Comparison of ENCODE assay signal across 28 mouse cellular contexts in genomic region chr7:117846041-117846440, GRCm38 (mm10).
"Had no signal": no experiment of that assay in that cellular context is flagged by ENCODE, and none has a peak within 500 bp of the region (broad histone marks: within the 10 kb centered on the region; RNA-seq: fewer than 3 reads in every experiment).

No protein-coding gene starts in this region.

- DNase-seq: cerebellum, adult 2 months; cerebellum, adult 8-10 months; cerebellum, adult 9-10 months; cerebellum, adult 9-11 months; cerebellum, postnatal 10 days; cerebellum, postnatal 14 days; cerebellum, postnatal 25 days; cerebellum, postnatal 36 days; embryo, embryonic 11 days; forebrain, postnatal 0 days; gastrocnemius, adult 2 months; gastrocnemius, postnatal 10 days; gastrocnemius, postnatal 14 days; gastrocnemius, postnatal 25 days; gastrocnemius, postnatal 36 days; heart, adult 18-20 months; heart, adult 2 months had no signal

- H3K27ac ChIP-seq: embryonic facial prominence, embryonic 10.5 days; embryonic facial prominence, embryonic 12.5 days; embryonic facial prominence, embryonic 13.5 days; embryonic facial prominence, embryonic 15.5 days; forebrain, embryonic 10.5 days; forebrain, embryonic 12.5 days; forebrain, embryonic 13.5 days; forebrain, embryonic 15.5 days; gastrocnemius, adult 2 months; heart, adult 2 months had no signal

- H3K4me1 ChIP-seq: embryonic facial prominence, embryonic 10.5 days; embryonic facial prominence, embryonic 12.5 days; embryonic facial prominence, embryonic 13.5 days; embryonic facial prominence, embryonic 15.5 days; forebrain, embryonic 13.5 days had no signal

- H3K36me3 ChIP-seq: embryonic facial prominence, embryonic 10.5 days; embryonic facial prominence, embryonic 12.5 days; embryonic facial prominence, embryonic 13.5 days; embryonic facial prominence, embryonic 15.5 days; forebrain, embryonic 10.5 days; forebrain, embryonic 12.5 days; forebrain, embryonic 15.5 days had no signal

- H3K4me2 ChIP-seq: embryonic facial prominence, embryonic 12.5 days; embryonic facial prominence, embryonic 13.5 days; embryonic facial prominence, embryonic 15.5 days; forebrain, embryonic 12.5 days; forebrain, embryonic 13.5 days; forebrain, embryonic 15.5 days had no signal

- H3K27me3 ChIP-seq: embryonic facial prominence, embryonic 12.5 days; embryonic facial prominence, embryonic 13.5 days; embryonic facial prominence, embryonic 15.5 days; forebrain, embryonic 12.5 days; forebrain, embryonic 13.5 days; forebrain, embryonic 15.5 days had no signal

- ATAC-seq: forebrain, embryonic 13.5 days; forebrain, embryonic 14.5 days; forebrain, embryonic 15.5 days; forebrain, embryonic 16.5 days; forebrain, postnatal 0 days had no signal

- H3K9me3 ChIP-seq: embryonic facial prominence, embryonic 10.5 days; embryonic facial prominence, embryonic 12.5 days; embryonic facial prominence, embryonic 13.5 days; embryonic facial prominence, embryonic 15.5 days; forebrain, embryonic 10.5 days; forebrain, embryonic 12.5 days; forebrain, embryonic 13.5 days; forebrain, embryonic 15.5 days had no signal

- H3K4me3 ChIP-seq: embryonic facial prominence, embryonic 10.5 days; embryonic facial prominence, embryonic 12.5 days; embryonic facial prominence, embryonic 13.5 days; embryonic facial prominence, embryonic 15.5 days; erythroblast, embryonic 14.5 days; forebrain, embryonic 10.5 days; forebrain, embryonic 12.5 days; forebrain, embryonic 13.5 days; forebrain, embryonic 15.5 days; gastrocnemius, adult 2 months; heart, adult 2 months had no signal

- H3K9ac ChIP-seq: embryonic facial prominence, embryonic 12.5 days; embryonic facial prominence, embryonic 13.5 days; embryonic facial prominence, embryonic 15.5 days; forebrain, embryonic 12.5 days; forebrain, embryonic 13.5 days; forebrain, embryonic 15.5 days; forebrain, postnatal 0 days had no signal
